Mouse (Mus musculus) monocyte, adult 2 months (primary cell): Measurements from ENCODE around the gene Robo1.

Experiments used
- DNase-seq, 2 experiments: peaks; one replicate each; pipeline ENCODE4 v3.0.0; 2022; ENCODE audit warnings: low spot score in 2 of 2, low read depth in 1 of 2

The Robo1 gene

GRCm38 (mm10) chr16:72670240-72671038 lies 362.3 kb downstream of the Robo1 start:
- no peak for DNase-seq

- DNase-seq = no peak
These were observed 369.1 kb downstream of the Robo1 start for GRCm38 (mm10) chr16:72677234-72677633.

GRCm38 (mm10) chr16:72678450-72678849 lies 370.3 kb downstream of the Robo1 start:
- no peak for DNase-seq

GRCm38 (mm10) chr16:72678947-72679558 lies 370.9 kb downstream of the Robo1 start:
- DNase-seq = no peak

GRCm38 (mm10) chr16:72685604-72686479 lies 377.7 kb downstream of the Robo1 start:
- no peak for DNase-seq

GRCm38 (mm10) chr16:72686480-72687053 lies 378.5 kb downstream of the Robo1 start:
- DNase-seq = no peak

- no peak for DNase-seq
These were observed 379.5 kb downstream of the Robo1 start for GRCm38 (mm10) chr16:72687651-72688050.

GRCm38 (mm10) chr16:72688185-72688681 lies 380.1 kb downstream of the Robo1 start:
- DNase-seq = no peak

GRCm38 (mm10) chr16:72691909-72692308 lies 383.8 kb downstream of the Robo1 start:
- DNase-seq = no peak

GRCm38 (mm10) chr16:72693446-72694274 lies 385.6 kb downstream of the Robo1 start:
- DNase-seq = no peak

GRCm38 (mm10) chr16:72694787-72695186 lies 386.7 kb downstream of the Robo1 start:
- no peak for DNase-seq

GRCm38 (mm10) chr16:72699238-72700006 lies 391.3 kb downstream of the Robo1 start:
- no peak for DNase-seq

GRCm38 (mm10) chr16:72700297-72700696 lies 392.2 kb downstream of the Robo1 start:
- DNase-seq = no peak

GRCm38 (mm10) chr16:72703486-72703885 lies 395.4 kb downstream of the Robo1 start:
- DNase-seq = no peak

GRCm38 (mm10) chr16:72705851-72706250 lies 397.7 kb downstream of the Robo1 start:
- DNase-seq = no peak

- DNase-seq = no peak
These were observed 400.4 kb downstream of the Robo1 start for GRCm38 (mm10) chr16:72708526-72708925.

GRCm38 (mm10) chr16:72717118-72717802 lies 409.2 kb downstream of the Robo1 start:
- DNase-seq = no peak

- no peak for DNase-seq
These were observed 411.0 kb downstream of the Robo1 start for GRCm38 (mm10) chr16:72719063-72719462.

GRCm38 (mm10) chr16:72720979-72721378 lies 412.9 kb downstream of the Robo1 start:
- DNase-seq = no peak
